Mouse (Mus musculus): Measurements from ENCODE around the gene Dab2ip. TPM values are rescaled to one million over a fixed set of nuclear protein-coding genes. Genes with fewer than 3 reads are reported as not detected.
A peak's percentile ranks its signal among the peaks of the same experiment; 100 is the strongest.

Gene Dab2ip
- polyA plus RNA-seq, 1 experiment from 2014 or later, result 40.0 TPM

GRCm38 (mm10) chr2:35530732-35531131 lies 27.3 kb upstream of the Dab2ip start:
- H3K9ac ChIP-seq, result no peak overlapping the region
- WGBS, result 81% methylated on average over 10 of the region's 10 CpGs
- no peak for ATAC-seq (ENCODE audit: extremely low read depth, insufficient number of reproducible peaks, low FRiP score, low TSS enrichment)
- no peaks in the 10 kb centered on the region for H3K27me3 ChIP-seq (replicated peaks)
- no peak overlapping the region for H3K4me2 ChIP-seq
- no peaks in the 10 kb centered on the region for H3K9me3 ChIP-seq
- no peak overlapping the region for H3K27ac ChIP-seq (replicated peaks)
- H3K4me3 ChIP-seq, result no peak overlapping the region
- H3K36me3 ChIP-seq, result no peaks in the 10 kb centered on the region
- no peaks in the 10 kb centered on the region for H3K4me1 ChIP-seq

- no peak for ATAC-seq (ENCODE audit: extremely low read depth, insufficient number of reproducible peaks, low FRiP score, low TSS enrichment)
- H3K27ac ChIP-seq (replicated peaks), result no peak overlapping the region
- H3K4me2 ChIP-seq, result no peak overlapping the region
- no peaks in the 10 kb centered on the region for H3K36me3 ChIP-seq
- no peaks in the 10 kb centered on the region for H3K27me3 ChIP-seq (replicated peaks)
- WGBS, result 54% methylated on average over 9 of the region's 9 CpGs
- no peaks in the 10 kb centered on the region for H3K9me3 ChIP-seq
- no peaks in the 10 kb centered on the region for H3K4me1 ChIP-seq
- H3K9ac ChIP-seq, result no peak overlapping the region
- H3K4me3 ChIP-seq, result no peak overlapping the region
Measured at GRCm38 (mm10) chr2:35533646-35534045, 24.4 kb upstream of the Dab2ip start.

GRCm38 (mm10) chr2:35539276-35539972 lies 18.6 kb upstream of the Dab2ip start:
- H3K9ac ChIP-seq, result peak overlapping the region; percentile 50; the same call in 1 of the 2 replicates
- no peak overlapping the region for H3K4me3 ChIP-seq
- WGBS, result 10% methylated on average over 13 of the region's 13 CpGs
- H3K27ac ChIP-seq (replicated peaks), result peak overlapping the region; percentile 76
- ATAC-seq (ENCODE audit: extremely low read depth, insufficient number of reproducible peaks, low FRiP score, low TSS enrichment), result no peak
- no peaks in the 10 kb centered on the region for H3K9me3 ChIP-seq
- no peaks in the 10 kb centered on the region for H3K36me3 ChIP-seq
- 0 out of 2 replicates have a peak overlapping the region, but pooled peaks have one; percentile 7 for H3K4me2 ChIP-seq
- no peaks in the 10 kb centered on the region for H3K27me3 ChIP-seq (replicated peaks)
- peaks cover 24% of the 10 kb centered on the region for H3K4me1 ChIP-seq

- no peaks in the 10 kb centered on the region for H3K27me3 ChIP-seq (replicated peaks)
- H3K9ac ChIP-seq, result peak overlapping the region; percentile 40; the same call in 1 of the 2 replicates
- 2% methylated on average over 4 of the region's 4 CpGs for WGBS
- no peak overlapping the region for H3K4me3 ChIP-seq
- 0 out of 2 replicates have a peak overlapping the region, but pooled peaks have one; percentile 27 for H3K4me2 ChIP-seq
- H3K4me1 ChIP-seq, result peaks cover 34% of the 10 kb centered on the region
- no peaks in the 10 kb centered on the region for H3K9me3 ChIP-seq
- peak overlapping the region; percentile 76 for H3K27ac ChIP-seq (replicated peaks)
- no peaks in the 10 kb centered on the region for H3K36me3 ChIP-seq
- ATAC-seq (ENCODE audit: extremely low read depth, insufficient number of reproducible peaks, low FRiP score, low TSS enrichment), result peak; percentile 12; the same call in 1 of the 2 replicates
Measured at GRCm38 (mm10) chr2:35540798-35541197, 17.3 kb upstream of the Dab2ip start.

GRCm38 (mm10) chr2:35544717-35545116 lies 13.3 kb upstream of the Dab2ip start:
- 0 out of 2 replicates have a peak, but pooled peaks cover 3% of the 10 kb centered on the region for H3K27me3 ChIP-seq (replicated peaks)
- no peaks in the 10 kb centered on the region for H3K9me3 ChIP-seq
- H3K4me2 ChIP-seq, result peak overlapping the region; percentile 65
- 0 out of 2 replicates have a peak overlapping the region, but pooled peaks have one; percentile 17 for H3K27ac ChIP-seq (replicated peaks)
- peak overlapping the region; percentile 27 for H3K4me3 ChIP-seq
- ATAC-seq (ENCODE audit: extremely low read depth, insufficient number of reproducible peaks, low FRiP score, low TSS enrichment), result no peak
- WGBS, result 6% methylated on average over 14 of the region's 14 CpGs
- H3K36me3 ChIP-seq, result no peaks in the 10 kb centered on the region
- H3K4me1 ChIP-seq, result peaks cover 48% of the 10 kb centered on the region
- peak overlapping the region; percentile 70 for H3K9ac ChIP-seq

GRCm38 (mm10) chr2:35545125-35545590 lies 12.9 kb upstream of the Dab2ip start:
- peak overlapping the region; percentile 70 for H3K9ac ChIP-seq

GRCm38 (mm10) chr2:35546462-35546861 lies 11.6 kb upstream of the Dab2ip start:
- no peak overlapping the region for H3K4me2 ChIP-seq
- no peak for ATAC-seq (ENCODE audit: extremely low read depth, insufficient number of reproducible peaks, low FRiP score, low TSS enrichment)
- H3K27me3 ChIP-seq (replicated peaks), result peaks cover 10% of the 10 kb centered on the region
- no peak overlapping the region for H3K9ac ChIP-seq
- no peak overlapping the region for H3K4me3 ChIP-seq
- H3K27ac ChIP-seq (replicated peaks), result peak overlapping the region; percentile 30; the same call in 1 of the 2 replicates
- 66% methylated on average over 6 of the region's 6 CpGs for WGBS
- H3K9me3 ChIP-seq, result no peaks in the 10 kb centered on the region
- H3K36me3 ChIP-seq, result no peaks in the 10 kb centered on the region
- peaks cover 34% of the 10 kb centered on the region for H3K4me1 ChIP-seq

More at GRCm38 (mm10) chr2:35545125-35545590, 12.9 kb upstream of the Dab2ip start:
- ATAC-seq (ENCODE audit: extremely low read depth, insufficient number of reproducible peaks, low FRiP score, low TSS enrichment), result peak; percentile 24; the same call in 1 of the 2 replicates
- peaks cover 45% of the 10 kb centered on the region for H3K4me1 ChIP-seq
- H3K27ac ChIP-seq (replicated peaks), result 0 out of 2 replicates have a peak overlapping the region, but pooled peaks have one; percentile 17
- H3K4me3 ChIP-seq, result peak overlapping the region; percentile 27
- peaks cover 7% of the 10 kb centered on the region; the same call in 1 of the 2 replicates for H3K27me3 ChIP-seq (replicated peaks)
- H3K4me2 ChIP-seq, result peak overlapping the region; percentile 65
- 31% methylated on average over 7 of the region's 7 CpGs for WGBS
- no peaks in the 10 kb centered on the region for H3K36me3 ChIP-seq
- H3K9me3 ChIP-seq, result no peaks in the 10 kb centered on the region

- H3K4me1 ChIP-seq, result peaks cover 32% of the 10 kb centered on the region
- H3K36me3 ChIP-seq, result no peaks in the 10 kb centered on the region
- no peaks in the 10 kb centered on the region for H3K9me3 ChIP-seq
- H3K27me3 ChIP-seq (replicated peaks), result peaks cover 13% of the 10 kb centered on the region
- no peak overlapping the region for H3K9ac ChIP-seq
- no peak overlapping the region for H3K4me2 ChIP-seq
- 57% methylated on average over 4 of the region's 4 CpGs for WGBS
- no peak overlapping the region for H3K4me3 ChIP-seq
- H3K27ac ChIP-seq (replicated peaks), result no peak overlapping the region
- no peak for ATAC-seq (ENCODE audit: extremely low read depth, insufficient number of reproducible peaks, low FRiP score, low TSS enrichment)
Measured at GRCm38 (mm10) chr2:35549191-35549590, 8.9 kb upstream of the Dab2ip start.

- WGBS, result 81% methylated on average over 9 of the region's 9 CpGs
- Histone ChIP-seq H3K36me3 (no peaks in the 10 kb centered on the region), H3K4me2 (no peak overlapping the region), H3K4me1 (peaks cover 28% of the 10 kb centered on the region), H3K4me3 (no peak overlapping the region), H3K27ac (replicated peaks) (no peak overlapping the region), H3K9me3 (no peaks in the 10 kb centered on the region), H3K27me3 (replicated peaks) (peaks cover 13% of the 10 kb centered on the region), H3K9ac (no peak overlapping the region)
- ATAC-seq (ENCODE audit: extremely low read depth, insufficient number of reproducible peaks, low FRiP score, low TSS enrichment), result no peak
Measured at GRCm38 (mm10) chr2:35550097-35550496, 8.0 kb upstream of the Dab2ip start.

GRCm38 (mm10) chr2:35556918-35557486 lies 1.1 kb upstream of the Dab2ip start:
- no peak overlapping the region for H3K27ac ChIP-seq (replicated peaks)
- no peak overlapping the region for H3K4me3 ChIP-seq
- no peak overlapping the region for H3K4me2 ChIP-seq
- H3K27me3 ChIP-seq (replicated peaks), result 0 out of 2 replicates have a peak, but pooled peaks cover 3% of the 10 kb centered on the region
- H3K36me3 ChIP-seq, result no peaks in the 10 kb centered on the region
- no peak overlapping the region for H3K9ac ChIP-seq
- H3K9me3 ChIP-seq, result no peaks in the 10 kb centered on the region
- WGBS, result 48% methylated on average over 5 of the region's 5 CpGs
- no peak for ATAC-seq (ENCODE audit: extremely low read depth, insufficient number of reproducible peaks, low FRiP score, low TSS enrichment)
- peaks cover 47% of the 10 kb centered on the region for H3K4me1 ChIP-seq

- ATAC-seq (ENCODE audit: extremely low read depth, insufficient number of reproducible peaks, low FRiP score, low TSS enrichment), result no peak
- 79% methylated on average over 4 of the region's 4 CpGs for WGBS
- H3K9me3 ChIP-seq, result no peaks in the 10 kb centered on the region
- H3K27me3 ChIP-seq (replicated peaks), result no peaks in the 10 kb centered on the region
- peak overlapping the region; percentile 67 for H3K4me2 ChIP-seq
- peaks cover 61% of the 10 kb centered on the region for H3K4me1 ChIP-seq
- H3K4me3 ChIP-seq, result peak overlapping the region; percentile 44
- H3K9ac ChIP-seq, result peak overlapping the region; percentile 82
- peak overlapping the region; percentile 78 for H3K27ac ChIP-seq (replicated peaks)
- no peaks in the 10 kb centered on the region for H3K36me3 ChIP-seq
Measured at GRCm38 (mm10) chr2:35558826-35559550, 922 bp downstream of the Dab2ip start.

Measured in heart, embryonic 13.5 days (tissue).